Mouse (Mus musculus) lung, postnatal 0 days (tissue): ENCODE data around the gene Ccdc184. TPM values are rescaled to one million over a fixed set of nuclear protein-coding genes. Genes with fewer than 3 reads are reported as not detected.

Experiments used
- ATAC-seq: fragments of 200-750 bp; cut with Nextera tagmentation; 2 replicates; pipeline ENCODE4 v1.8.0; 2017; ENCODE audit warnings: moderate library complexity
- DNase-seq: peaks from one replicate; pipeline ENCODE4 v3.0.0-alpha.2; 2016; ENCODE audit warnings: low spot score
- H3K27ac ChIP-seq: fragments of 300-500 bp; sonication (generic); 2 replicates; pipeline ENCODE4 v1.5.1; 2014; ENCODE audit warnings: antibody characterized with exemption, mild to moderate bottlenecking, low read length, mixed read lengths
- H3K27me3 ChIP-seq: fragments of 300-500 bp; sonication (generic); replicated peaks from 2 replicates; pipeline ENCODE4 v1.6.1; 2014; ENCODE audit warnings: low read length, mixed read lengths; ENCODE audit not compliant: insufficient read depth
- H3K36me3 ChIP-seq: fragments of 300-500 bp; sonication (generic); 2 replicates; pipeline ENCODE4 v1.6.1; 2014; ENCODE audit warnings: low read length, mixed read lengths; ENCODE audit not compliant: insufficient read depth
- H3K4me1 ChIP-seq: fragments of 300-500 bp; sonication (generic); 2 replicates; pipeline ENCODE4 v1.6.1; 2014; ENCODE audit warnings: antibody characterized with exemption, low read depth, low read length, mixed read lengths; ENCODE audit not compliant: insufficient read depth
- H3K4me2 ChIP-seq: fragments of 300-500 bp; sonication (generic); replicated peaks from 2 replicates; pipeline ENCODE4 v1.6.1; 2014; ENCODE audit warnings: low read depth, mild to moderate bottlenecking, low read length, moderate library complexity, mixed read lengths
- H3K4me3 ChIP-seq: fragments of 300-500 bp; sonication (generic); 2 replicates; pipeline ENCODE4 v1.5.1; 2014; ENCODE audit warnings: low read depth, low read length
- H3K9ac ChIP-seq: fragments of 300-500 bp; sonication (generic); replicated peaks from 2 replicates; pipeline ENCODE4 v1.6.1; 2014; ENCODE audit warnings: low read depth, mild to moderate bottlenecking
- H3K9me3 ChIP-seq: fragments of 300-500 bp; sonication (generic); 2 replicates; pipeline ENCODE4 v1.6.1; 2016; ENCODE audit warnings: low read length, mixed read lengths
- CTCF ChIP-seq: IDR thresholded peaks from 2 replicates; pipeline ENCODE4 v1.5.1; 2016; ENCODE audit warnings: antibody characterized with exemption, mild to moderate bottlenecking
- EP300 ChIP-seq: IDR thresholded peaks from 2 replicates; pipeline ENCODE4 v1.6.1; 2016; ENCODE audit warnings: antibody characterized with exemption, mild to moderate bottlenecking, control low read depth
- WGBS: fragments of 180-500 bp; shearing (Covaris S2); extraction: QIAGEN DNeasy Blood & Tissue Kit; methylation state at CpG from one replicate; pipeline ENCODE4 v1.1.7; 2014; 5-methylcytosine and 5-hydroxymethylcytosine counted together
- polyA plus RNA-seq: library from polyadenylated mRNA; unstranded; fragments of >200 nt; fragmentation: Nextera tagmentation; extraction: Ambion mirVana; gene quantifications from 2 replicates; pipeline ENCODE4 v1.2.1, GENCODE M21; 2015

Gene Ccdc184
- polyA plus RNA-seq, 1 experiment from 2014 or later = 0.04 TPM

DNA sequence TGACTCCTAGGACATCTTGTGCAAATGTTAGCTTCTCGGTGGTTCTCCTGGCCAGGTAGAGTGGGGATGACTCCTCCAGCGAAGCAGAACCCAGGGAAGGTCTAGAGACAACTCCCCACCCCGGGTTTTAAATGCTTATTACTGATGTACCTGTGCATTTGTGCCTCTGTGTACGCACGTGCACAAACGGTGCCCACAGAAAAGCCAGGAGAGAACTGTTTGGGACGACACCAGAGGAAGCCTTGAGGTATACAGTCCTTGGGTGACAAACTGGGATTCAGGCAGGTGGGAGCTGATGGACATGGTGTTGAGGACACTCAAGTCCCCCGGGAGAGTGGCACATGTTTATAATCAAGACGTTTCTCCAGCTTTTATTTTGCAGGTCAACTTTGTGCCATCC lies 4.0 kb downstream of the Ccdc184 start:
- Histone ChIP-seq H3K4me2 (no peak overlapping the region), H3K36me3 (no peaks in the 10 kb centered on the region)

GRCm38 (mm10) chr15:98172113-98172512 lies 5.2 kb downstream of the Ccdc184 start:
- H3K36me3 ChIP-seq = no peaks in the 10 kb centered on the region
- no peak for ATAC-seq
- 54% methylated on average over 5 of the region's 5 CpGs for WGBS
- DNase-seq = no peak
- H3K4me3 ChIP-seq = no peak overlapping the region
- no peak overlapping the region for H3K27ac ChIP-seq
- no peak overlapping the region for H3K4me2 ChIP-seq
- TF ChIP-seq CTCF = no peak
- TF ChIP-seq EP300 = no peak
- H3K4me1 ChIP-seq = no peaks in the 10 kb centered on the region
- H3K9ac ChIP-seq = no peak overlapping the region
- no peaks in the 10 kb centered on the region for H3K9me3 ChIP-seq
- peaks cover 36% of the 10 kb centered on the region for H3K27me3 ChIP-seq

More for the DNA sequence above, 4.0 kb downstream of the Ccdc184 start:
- TF ChIP-seq EP300 = no peak
- no peak for TF ChIP-seq CTCF
- 56% methylated on average over 9 of the region's 9 CpGs for WGBS
- H3K9me3 ChIP-seq = no peaks in the 10 kb centered on the region
- H3K4me1 ChIP-seq = no peaks in the 10 kb centered on the region
- ATAC-seq = no peak
- no peak overlapping the region for H3K27ac ChIP-seq
- no peak for DNase-seq
- H3K9ac ChIP-seq = no peak overlapping the region
- H3K4me3 ChIP-seq = no peak overlapping the region
- peaks cover 42% of the 10 kb centered on the region for H3K27me3 ChIP-seq

DNA sequence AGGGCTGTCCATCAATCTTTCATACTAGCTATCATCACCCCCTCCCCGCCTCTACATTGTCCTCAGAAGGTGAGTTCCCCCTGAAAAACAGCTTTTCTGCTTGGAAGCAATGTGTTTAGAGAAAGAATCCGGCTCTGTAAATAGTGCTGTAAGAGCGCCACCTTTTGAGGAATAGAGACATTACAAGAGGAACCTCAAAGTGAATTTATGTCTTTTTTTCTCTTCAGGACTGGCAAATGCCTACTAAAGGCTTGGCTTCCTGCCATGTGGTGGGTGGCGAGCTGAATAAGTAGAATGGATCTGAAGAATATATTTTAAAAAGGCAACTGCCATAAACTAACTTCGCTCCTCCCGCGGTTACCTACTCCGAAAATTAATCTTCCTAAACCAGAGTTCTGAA lies 6.9 kb downstream of the Ccdc184 start:
- Histone ChIP-seq H3K36me3 (no peaks in the 10 kb centered on the region), H3K4me1 (no peaks in the 10 kb centered on the region), H3K27me3 (peaks cover 19% of the 10 kb centered on the region), H3K9me3 (no peaks in the 10 kb centered on the region), H3K27ac (no peak overlapping the region), H3K4me2 (no peak overlapping the region), H3K4me3 (no peak overlapping the region), H3K9ac (no peak overlapping the region)
- DNase-seq = peak; percentile 71
- TF ChIP-seq EP300 (no peak), CTCF (peak; percentile 70)
- no peak for ATAC-seq
- WGBS = 40% methylated on average over 8 of the region's 8 CpGs

- no peak overlapping the region for H3K4me2 ChIP-seq
- WGBS = 55% methylated on average over 3 of the region's 3 CpGs
These were observed 10.4 kb downstream of the Ccdc184 start for GRCm38 (mm10) chr15:98177320-98177719.

GRCm38 (mm10) chr15:98180567-98181131 lies 13.7 kb downstream of the Ccdc184 start:
- no peak for ATAC-seq
- whole genome bisulfite sequencing = 11% methylated on average over 26 of the region's 26 CpGs
- H3K4me3 ChIP-seq = peak overlapping the region; percentile 41
- H3K9ac ChIP-seq = no peak overlapping the region
- H3K36me3 ChIP-seq = no peaks in the 10 kb centered on the region
- H3K27me3 ChIP-seq = no peaks in the 10 kb centered on the region
- no peaks in the 10 kb centered on the region for H3K9me3 ChIP-seq
- DNase-seq = peak; percentile 11
- H3K4me2 ChIP-seq = peak overlapping the region; percentile 53
- H3K27ac ChIP-seq = peak overlapping the region; percentile 48
- H3K4me1 ChIP-seq = no peaks in the 10 kb centered on the region
- TF ChIP-seq CTCF = no peak
- no peak for TF ChIP-seq EP300

More at GRCm38 (mm10) chr15:98177320-98177719, 10.4 kb downstream of the Ccdc184 start:
- 0 out of 2 replicates have a peak, but pooled peaks cover 3% of the 10 kb centered on the region for H3K27me3 ChIP-seq
- no peaks in the 10 kb centered on the region for H3K36me3 ChIP-seq
- H3K4me1 ChIP-seq = no peaks in the 10 kb centered on the region
- no peak for DNase-seq
- no peaks in the 10 kb centered on the region for H3K9me3 ChIP-seq
- no peak overlapping the region for H3K27ac ChIP-seq
- H3K9ac ChIP-seq = no peak overlapping the region
- no peak for ATAC-seq
- no peak overlapping the region for H3K4me3 ChIP-seq
- TF ChIP-seq CTCF (no peak), EP300 (no peak)

GRCm38 (mm10) chr15:98181132-98181711 lies 14.3 kb downstream of the Ccdc184 start:
- peak; percentile 96 for DNase-seq
- peak overlapping the region; percentile 41 for H3K4me3 ChIP-seq
- WGBS = 1% methylated on average over 30 of the region's 30 CpGs
- ATAC-seq = peak; percentile 99
- H3K27ac ChIP-seq = peak overlapping the region; percentile 48; the same call in 1 of the 2 replicates
- H3K4me1 ChIP-seq = no peaks in the 10 kb centered on the region
- no peak overlapping the region for H3K9ac ChIP-seq
- peak overlapping the region; percentile 53 for H3K4me2 ChIP-seq
- H3K36me3 ChIP-seq = no peaks in the 10 kb centered on the region
- H3K9me3 ChIP-seq = no peaks in the 10 kb centered on the region
- peak; percentile 88 for TF ChIP-seq CTCF
- no peak; the same call in 1 of the 2 replicates for TF ChIP-seq EP300
- no peaks in the 10 kb centered on the region for H3K27me3 ChIP-seq
